20 mouse cellular contexts compared by ENCODE assay signal in genomic region chr7:130662869-130663268, GRCm38 (mm10).
DNase-seq lines count a peak whose midpoint lies in the region; ATAC-seq and TF ChIP-seq lines count a peak whose summit lies in the region.
"Had no signal": no experiment of that assay in that cellular context is flagged by ENCODE, and none has a peak within 500 bp of the region (broad histone marks: within the 10 kb centered on the region; RNA-seq: fewer than 3 reads in every experiment).

No protein-coding gene starts in this region.

- H3K9me3 ChIP-seq in heart, embryonic 16.5 days (replicated peaks; ENCODE audit: control insufficient read depth, low read length): 0 out of 2 replicates have a peak, but pooled peaks cover 13% of the 10 kb centered on the region
- H3K9me3 ChIP-seq: forebrain, embryonic 13.5 days; heart, embryonic 15.5 days; hindbrain, embryonic 15.5 days had no signal

- peaks cover 23% of the 10 kb centered on the region for H3K4me1 ChIP-seq in heart, embryonic 16.5 days (ENCODE audit: control insufficient read depth, insufficient read depth, low read length)
- H3K4me1 ChIP-seq in heart, adult 2 months (ENCODE audit: control insufficient read depth, insufficient read depth, low read length): peaks cover 21% of the 10 kb centered on the region
- H3K4me1 ChIP-seq: hindbrain, embryonic 15.5 days had no signal

- H3K36me3 ChIP-seq in heart, embryonic 16.5 days (ENCODE audit: control insufficient read depth, insufficient read depth): peaks cover 30% of the 10 kb centered on the region
- H3K36me3 ChIP-seq in heart, adult 2 months (ENCODE audit: control insufficient read depth, insufficient read depth, low read length): peaks cover 7% of the 10 kb centered on the region
- H3K36me3 ChIP-seq: hindbrain, embryonic 15.5 days had no signal

- no peaks in the 10 kb centered on the region; the same call in 1 of the 2 replicates for H3K79me2 ChIP-seq in heart, adult 2 months (replicated peaks; ENCODE audit: control insufficient read depth, insufficient read depth, low read length)

- no peak overlapping the region for H3K4me2 ChIP-seq in heart, embryonic 16.5 days (ENCODE audit: low read depth, low read length)
- H3K4me2 ChIP-seq: forebrain, embryonic 13.5 days; heart, embryonic 15.5 days; hindbrain, embryonic 15.5 days had no signal

- 66% methylated on average over 4 of the region's 4 CpGs for WGBS in heart, embryonic 16.5 days
- 38% methylated on average over 4 of the region's 4 CpGs for WGBS in heart, adult 2 months

- H3K9ac ChIP-seq in heart, embryonic 16.5 days (ENCODE audit: low read length): no peak overlapping the region
- no peak overlapping the region for H3K9ac ChIP-seq in heart, adult 2 months (ENCODE audit: low read depth, low read length)
- H3K9ac ChIP-seq: forebrain, embryonic 13.5 days; heart, embryonic 15.5 days; hindbrain, embryonic 15.5 days; liver, postnatal 0 days had no signal

- TF ChIP-seq POLR2A in heart, adult 2 months (IDR thresholded peaks at IDR 0.05; ENCODE audit: insufficient read depth, low read depth, low read length): no peak

- no peaks in the 10 kb centered on the region for H3K27me3 ChIP-seq in heart, embryonic 16.5 days (ENCODE audit: control insufficient read depth, insufficient read depth, low read length)
- no peaks in the 10 kb centered on the region for H3K27me3 ChIP-seq in heart, adult 2 months (ENCODE audit: control insufficient read depth, insufficient read depth, low read length)
- H3K27me3 ChIP-seq: forebrain, embryonic 13.5 days; heart, embryonic 15.5 days; hindbrain, embryonic 15.5 days had no signal

- no peak for TF ChIP-seq CTCF in heart, adult 2 months (IDR thresholded peaks at IDR 0.05)

- ATAC-seq in heart, embryonic 16.5 days (replicated peaks; ENCODE audit: extremely low read depth, insufficient read depth, low FRiP score): no peak
- ATAC-seq: forebrain, embryonic 13.5 days; intestine, postnatal 0 days; liver, postnatal 0 days; midbrain, embryonic 16.5 days had no signal

- peak overlapping the region; percentile 14; the same call in 1 of the 2 replicates for H3K27ac ChIP-seq in heart, embryonic 16.5 days (ENCODE audit: low read length)
- no peak overlapping the region; the same call in 1 of the 2 replicates for H3K27ac ChIP-seq in heart, adult 2 months
- H3K27ac ChIP-seq: forebrain, embryonic 13.5 days; hindbrain, embryonic 15.5 days had no signal

- no peak overlapping the region for H3K4me3 ChIP-seq in heart, embryonic 16.5 days (ENCODE audit: low read length)
- no peak overlapping the region for H3K4me3 ChIP-seq in heart, adult 2 months
- H3K4me3 ChIP-seq: forebrain, embryonic 13.5 days; heart, embryonic 15.5 days; hindbrain, embryonic 15.5 days; megakaryocyte, embryonic 14.5 days had no signal

- intact Hi-C loops in heart, adult 2 months (cut with DNase I): no loop called here

- no peak for TF ChIP-seq EP300 in heart, adult 2 months (IDR thresholded peaks at IDR 0.05; ENCODE audit: insufficient read depth, low read depth, low read length)

- DNase-seq in adrenal gland, postnatal 14 days: peak; percentile 4
- DNase-seq in adrenal gland, postnatal 10 days: no peak
- no peak for DNase-seq in heart, adult 2 months
- peak; percentile 38 for DNase-seq in testis, postnatal 10 days (ENCODE audit: low spot score)
- DNase-seq in testis, postnatal 14 days (ENCODE audit: low spot score): no peak
- DNase-seq in cerebellum, postnatal 4 days (ENCODE audit: low spot score in 2 of 2): no peak
- DNase-seq in lung, adult 18-20 months: no peak
- DNase-seq: adrenal gland, postnatal 36 days; cerebellum, adult 11-12 months; cerebellum, postnatal 14 days; gastrocnemius, postnatal 10 days; liver, postnatal 0 days; right cerebral cortex, postnatal 14 days had no signal

Comparison
In these comparisons a context has a peak if more than half of its experiments do, and no peak if none do; other contexts are left out.
1. DNase-seq: peak in adrenal gland, postnatal 14 days (single experiment) and testis, postnatal 10 days (single experiment); none in adrenal gland, postnatal 10 days (single experiment), heart, adult 2 months (0 of 2), testis, postnatal 14 days (single experiment), cerebellum, postnatal 4 days (0 of 2) and lung, adult 18-20 months (0 of 2).